Mouse (Mus musculus) thymus, postnatal 0 days (tissue): ENCODE results near the gene A530064D06Rik. TPM values are rescaled to one million over a fixed set of nuclear protein-coding genes. Genes with fewer than 3 reads are reported as not detected.

ENCODE experiments used
- polyA plus RNA-seq: library from polyadenylated mRNA; unstranded; fragments of >200 nt; fragmentation: Nextera tagmentation; extraction: Ambion mirVana; gene quantifications from 2 replicates; pipeline ENCODE4 v1.2.1, GENCODE M21; 2015

A530064D06Rik gene
- polyA plus RNA-seq, 1 experiment from 2014 or later: 0.42 TPM

Other genes starting within 250 kb of the A530064D06Rik start
- gene Foxp4, start 242.6 kb downstream of the A530064D06Rik start, polyA plus RNA-seq: 18.0 TPM in 2 replicates
- not detected in 2 replicates for gene 1700122O11Rik, start 129.0 kb downstream of the A530064D06Rik start, polyA plus RNA-seq
- gene 1700067P10Rik, start 78.0 kb downstream of the A530064D06Rik start, polyA plus RNA-seq: not detected in 2 replicates
- not detected in 2 replicates for gene 9830107B12Rik, start 21.0 kb downstream of the A530064D06Rik start, polyA plus RNA-seq
- 0.05 TPM in 2 replicates for gene Trem1, start 65.5 kb upstream of the A530064D06Rik start, polyA plus RNA-seq
- gene Trem3, start 80.5 kb upstream of the A530064D06Rik start, polyA plus RNA-seq: 0.14 and 0.30 TPM in 2 replicates
- gene Treml4, start 97.0 kb upstream of the A530064D06Rik start, polyA plus RNA-seq: 0.82 and 1.5 TPM in 2 replicates
- 8.9 and 11.9 TPM in 2 replicates for gene Treml2, start 132.2 kb upstream of the A530064D06Rik start, polyA plus RNA-seq
- gene B430306N03Rik, start 148.9 kb upstream of the A530064D06Rik start, polyA plus RNA-seq: 0.53 and 0.64 TPM in 2 replicates
- 2.1 and 3.8 TPM in 2 replicates for gene Trem2, start 179.1 kb upstream of the A530064D06Rik start, polyA plus RNA-seq
- gene Treml1, start 192.6 kb upstream of the A530064D06Rik start, polyA plus RNA-seq: 0.10 TPM in 2 replicates
- 13.3 and 15.2 TPM in 2 replicates for gene Nfya, start 242.6 kb upstream of the A530064D06Rik start, polyA plus RNA-seq
- 71.0 and 73.3 TPM in 2 replicates for gene Oard1, start 242.7 kb upstream of the A530064D06Rik start, polyA plus RNA-seq